Mouse (Mus musculus): Measurements from ENCODE around the gene Dhx29.
A peak's percentile ranks its signal among the peaks of the same experiment; 100 is the strongest.
"Not testable (repeated sequence)": the region's sequence is repeated elsewhere in the genome, so short reads cannot be mapped to it uniquely, and the experiment has no call there.

Dhx29 gene

GRCm38 (mm10) chr13:112987532-112987943, 60.3 kb downstream of the Dhx29 start, which contains the start of gene Ccno:
TSS of gene Ccno (plus strand) at chr13:112987802.
- peak; percentile 94 for DNase-seq (ENCODE audit: low read depth, low spot score)

- peak; percentile 39 for DNase-seq (ENCODE audit: low read depth, low spot score)
Measured at GRCm38 (mm10) chr13:112987991-112988390, 60.7 kb downstream of the Dhx29 start.

- DNase-seq (ENCODE audit: low read depth, low spot score): peak; percentile 37
Measured at GRCm38 (mm10) chr13:112988866-112989265, 61.6 kb downstream of the Dhx29 start.

- peak; percentile 33 for DNase-seq (ENCODE audit: low read depth, low spot score)
Measured at GRCm38 (mm10) chr13:112989541-112989940, 62.3 kb downstream of the Dhx29 start.

GRCm38 (mm10) chr13:112990346-112990745, 63.1 kb downstream of the Dhx29 start:
- DNase-seq (ENCODE audit: low read depth, low spot score): no peak

GRCm38 (mm10) chr13:112993531-112994152, 66.4 kb downstream of the Dhx29 start, which contains the start of gene Mcidas:
TSS of gene Mcidas (plus strand) at chr13:112993845.
- no peak for DNase-seq (ENCODE audit: low read depth, low spot score)

- peak; percentile 88 for DNase-seq (ENCODE audit: low read depth, low spot score)
Measured at GRCm38 (mm10) chr13:112994191-112994590, 66.9 kb downstream of the Dhx29 start.

- DNase-seq (ENCODE audit: low read depth, low spot score): no peak
Measured at GRCm38 (mm10) chr13:112996407-112996806, 69.2 kb downstream of the Dhx29 start.

GRCm38 (mm10) chr13:112997369-112997768, 70.1 kb downstream of the Dhx29 start:
- DNase-seq (ENCODE audit: low read depth, low spot score): no peak

GRCm38 (mm10) chr13:112998427-112999201, 71.4 kb downstream of the Dhx29 start:
- peak; percentile 35 for DNase-seq (ENCODE audit: low read depth, low spot score)

GRCm38 (mm10) chr13:113000090-113000489, 72.8 kb downstream of the Dhx29 start:
- no peak for DNase-seq (ENCODE audit: low read depth, low spot score)

- DNase-seq (ENCODE audit: low read depth, low spot score): no peak
Measured at GRCm38 (mm10) chr13:113000576-113001318, 73.5 kb downstream of the Dhx29 start.

GRCm38 (mm10) chr13:113012683-113013082, 85.4 kb downstream of the Dhx29 start:
- no peak for DNase-seq (ENCODE audit: low read depth, low spot score)

- not testable (repeated sequence) for DNase-seq (ENCODE audit: low read depth, low spot score)
Measured at GRCm38 (mm10) chr13:113013174-113013953, 86.1 kb downstream of the Dhx29 start.
